Mouse (Mus musculus) heart, embryonic 12.5 days (tissue): ENCODE results near the gene Cit. TPM values are rescaled to one million over a fixed set of nuclear protein-coding genes. Genes with fewer than 3 reads are reported as not detected.

Experiments
- ATAC-seq: fragments of 200-750 bp; cut with Nextera tagmentation; 2 replicates; pipeline ENCODE4 v1.8.0; 2017; ENCODE audit warnings: moderate TSS enrichment, moderate library complexity; ENCODE audit not compliant: insufficient number of reproducible peaks, low FRiP score
- H3K27ac ChIP-seq: fragments of 300-500 bp; sonication (generic); 2 replicates; pipeline ENCODE4 v1.5.1; 2016; ENCODE audit warnings: mild to moderate bottlenecking, moderate library complexity; ENCODE audit not compliant: poor library complexity, severe bottlenecking
- H3K27me3 ChIP-seq: fragments of 300-500 bp; sonication (generic); replicated peaks from 2 replicates; pipeline ENCODE4 v1.6.1; 2016; ENCODE audit warnings: mild to moderate bottlenecking, moderate library complexity
- H3K36me3 ChIP-seq: fragments of 300-500 bp; sonication (generic); 2 replicates; pipeline ENCODE4 v1.6.1; 2016; ENCODE audit warnings: mild to moderate bottlenecking, moderate library complexity
- H3K4me1 ChIP-seq: fragments of 300-500 bp; sonication (generic); replicated peaks from 2 replicates; pipeline ENCODE4 v1.6.1; 2016; ENCODE audit warnings: mild to moderate bottlenecking
- H3K4me2 ChIP-seq: fragments of 300-500 bp; sonication (generic); 2 replicates; pipeline ENCODE4 v1.6.1; 2016; ENCODE audit warnings: mild to moderate bottlenecking, moderate library complexity
- H3K4me3 ChIP-seq: fragments of 300-500 bp; sonication (generic); 2 replicates; pipeline ENCODE4 v1.5.1; 2016; ENCODE audit warnings: mild to moderate bottlenecking
- H3K9ac ChIP-seq: fragments of 300-500 bp; sonication (generic); 2 replicates; pipeline ENCODE4 v1.6.1; 2016; ENCODE audit warnings: mild to moderate bottlenecking, moderate library complexity
- H3K9me3 ChIP-seq: fragments of 300-500 bp; sonication (generic); replicated peaks from 2 replicates; pipeline ENCODE4 v1.6.1; 2016; ENCODE audit warnings: mild to moderate bottlenecking, moderate library complexity
- WGBS: fragments of 180-500 bp; shearing (Covaris S2); methylation state at CpG from one replicate; pipeline ENCODE4 v1.1.7; 2016; 5-methylcytosine and 5-hydroxymethylcytosine counted together
- polyA plus RNA-seq: library from polyadenylated mRNA; unstranded; fragments of >200 nt; fragmentation: Nextera tagmentation; extraction: Ambion mirVana; gene quantifications from 2 replicates; pipeline ENCODE4 v1.2.1, GENCODE M21; 2016

Cit gene
- polyA plus RNA-seq, 1 experiment from 2014 or later: 28.5 TPM

DNA sequence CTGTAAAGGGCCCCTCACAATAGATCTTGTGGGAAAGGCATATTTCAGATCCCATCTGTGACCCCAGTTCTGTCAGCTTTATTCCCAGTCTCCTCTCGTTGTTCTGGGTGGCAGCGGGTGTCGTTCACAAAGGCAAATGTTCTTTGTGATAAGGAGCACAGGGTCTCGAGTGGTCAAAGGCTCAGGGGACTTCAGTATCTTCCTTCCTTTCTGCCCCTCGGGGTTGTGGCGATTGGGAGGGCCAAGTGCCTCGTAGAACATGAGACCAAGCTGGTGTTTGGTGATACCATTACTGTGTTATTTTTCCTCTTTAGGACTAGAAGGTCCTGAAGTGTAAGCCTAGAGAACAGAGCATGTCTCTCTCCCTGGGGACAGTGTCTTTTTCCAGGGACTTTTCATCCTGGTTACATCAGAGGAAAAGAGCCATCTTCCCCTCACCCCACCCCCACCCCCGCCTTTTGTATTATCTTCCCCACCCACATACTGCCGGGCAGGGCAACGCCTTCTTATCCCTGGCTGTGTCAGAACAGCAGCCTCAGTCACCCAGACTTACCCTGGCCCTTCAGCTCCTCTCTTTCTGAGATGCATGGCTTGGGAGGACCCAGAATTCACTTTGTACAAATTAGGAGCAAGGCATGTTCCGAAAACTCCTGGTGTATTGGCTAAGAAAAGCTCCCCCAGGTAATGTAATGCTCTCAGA, 99.9 kb downstream of the Cit start:
- ATAC-seq: peak; percentile 77
- peak overlapping the region; percentile 44 for H3K4me2 ChIP-seq
- no peak overlapping the region for H3K9ac ChIP-seq
- H3K9me3 ChIP-seq: 0 out of 2 replicates have a peak, but pooled peaks cover 6% of the 10 kb centered on the region
- H3K27ac ChIP-seq: no peak overlapping the region
- H3K4me1 ChIP-seq: 0 out of 2 replicates have a peak, but pooled peaks cover 4% of the 10 kb centered on the region
- peaks cover 88% of the 10 kb centered on the region for H3K36me3 ChIP-seq
- no peak overlapping the region for H3K4me3 ChIP-seq
- WGBS: 39% methylated on average over 11 of the region's 11 CpGs
- no peaks in the 10 kb centered on the region for H3K27me3 ChIP-seq

DNA sequence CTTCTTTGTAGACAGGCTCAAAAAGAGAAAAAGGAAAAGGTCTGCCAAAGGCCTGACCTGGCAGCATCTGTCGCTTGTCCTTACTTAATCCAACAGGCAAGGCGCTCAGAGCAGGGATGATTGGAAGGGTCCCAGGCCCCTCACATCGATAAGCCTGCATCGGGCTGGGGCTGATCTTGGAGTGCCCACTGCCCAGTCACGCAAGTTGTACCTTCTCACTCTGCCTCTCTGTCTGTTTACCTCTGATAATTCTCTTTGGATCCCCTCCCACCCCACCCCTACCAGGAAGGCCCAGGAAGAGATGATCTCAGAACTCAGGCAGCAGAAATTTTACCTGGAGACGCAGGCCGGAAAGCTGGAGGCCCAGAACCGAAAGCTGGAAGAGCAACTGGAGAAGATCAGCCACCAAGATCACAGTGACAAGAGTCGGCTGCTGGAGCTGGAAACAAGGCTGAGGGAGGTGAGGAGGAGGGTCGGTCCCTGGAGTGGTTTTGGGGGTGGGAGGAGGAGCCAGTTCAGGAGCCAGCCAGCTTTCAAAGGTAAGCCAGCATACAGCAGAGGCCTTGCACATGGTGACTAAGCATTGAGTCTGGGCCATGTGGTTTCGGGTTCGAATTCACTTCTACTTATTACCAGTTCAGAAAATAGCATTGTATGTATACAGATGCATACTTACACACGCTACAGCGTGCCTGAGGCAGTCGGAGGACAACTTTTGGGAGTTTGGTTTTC, 102.7 kb downstream of the Cit start:
- no peak overlapping the region for H3K27ac ChIP-seq
- no peaks in the 10 kb centered on the region for H3K27me3 ChIP-seq
- no peak overlapping the region for H3K9ac ChIP-seq
- 83% methylated on average over 15 of the region's 15 CpGs for WGBS
- H3K9me3 ChIP-seq: 0 out of 2 replicates have a peak, but pooled peaks cover 4% of the 10 kb centered on the region
- H3K36me3 ChIP-seq: peaks cover 90% of the 10 kb centered on the region
- peak overlapping the region; percentile 15 for H3K4me2 ChIP-seq
- ATAC-seq: peak; percentile 78
- 0 out of 2 replicates have a peak, but pooled peaks cover 4% of the 10 kb centered on the region for H3K4me1 ChIP-seq
- peak overlapping the region; percentile 8 for H3K4me3 ChIP-seq

GRCm38 (mm10) chr5:115950936-115951335, 105.9 kb downstream of the Cit start:
- Histone ChIP-seq H3K4me1 (no peaks in the 10 kb centered on the region), H3K4me2 (no peak overlapping the region), H3K9ac (no peak overlapping the region), H3K4me3 (no peak overlapping the region), H3K27me3 (no peaks in the 10 kb centered on the region), H3K9me3 (peaks cover 11% of the 10 kb centered on the region; the same call in 1 of the 2 replicates), H3K36me3 (peaks cover 92% of the 10 kb centered on the region), H3K27ac (no peak overlapping the region)
- no peak for ATAC-seq
- WGBS: 84% methylated on average over 7 of the region's 7 CpGs

DNA sequence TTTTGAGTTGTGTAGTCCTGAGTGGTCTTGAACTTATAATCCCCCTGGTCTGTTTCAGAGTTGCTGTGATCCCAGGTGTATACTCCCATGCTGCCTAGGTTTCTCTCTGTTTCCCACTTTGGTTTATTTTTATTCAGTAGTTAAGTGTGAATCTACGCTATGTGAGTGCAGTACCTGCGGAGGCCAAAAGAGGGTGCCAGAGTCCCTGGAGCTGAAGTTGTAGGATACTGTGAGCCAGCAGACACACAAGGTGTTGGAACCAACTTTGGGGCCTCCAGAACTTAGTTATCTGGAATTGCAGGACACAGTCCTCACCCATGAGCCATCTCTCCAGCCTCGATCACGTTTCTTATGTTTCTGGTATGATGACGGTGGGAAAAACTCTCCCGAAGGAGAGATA, 108.1 kb downstream of the Cit start:
- no peak for ATAC-seq
- Histone ChIP-seq H3K4me1 (no peaks in the 10 kb centered on the region), H3K27me3 (no peaks in the 10 kb centered on the region), H3K9ac (no peak overlapping the region), H3K36me3 (peaks cover 90% of the 10 kb centered on the region), H3K4me3 (no peak overlapping the region), H3K4me2 (no peak overlapping the region), H3K9me3 (peaks cover 23% of the 10 kb centered on the region; the same call in 1 of the 2 replicates), H3K27ac (no peak overlapping the region)
- WGBS: 94% methylated on average over 6 of the region's 6 CpGs

DNA sequence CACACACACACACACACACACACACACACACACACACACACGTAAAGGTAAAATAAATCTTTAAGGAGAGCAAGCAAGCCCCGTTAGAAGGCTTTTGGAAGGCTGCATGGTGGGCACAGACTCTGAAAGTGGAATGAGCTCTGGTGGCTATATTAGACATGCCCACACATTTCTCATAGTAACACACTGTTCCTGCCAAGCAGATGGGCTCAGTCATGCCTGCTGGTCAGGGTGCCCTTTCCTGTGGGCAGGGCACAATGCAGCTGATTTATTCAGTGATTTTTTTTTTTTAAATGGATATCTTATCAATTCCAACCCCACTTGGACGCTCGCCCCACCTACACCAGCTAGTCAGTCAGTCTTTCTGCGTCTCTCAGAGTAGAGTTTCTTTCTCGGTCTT, 109.0 kb downstream of the Cit start:
- no peak overlapping the region for H3K4me2 ChIP-seq
- no peak overlapping the region for H3K27ac ChIP-seq
- no peak for ATAC-seq
- WGBS: 90% methylated on average over 6 of the region's 6 CpGs
- H3K4me1 ChIP-seq: no peaks in the 10 kb centered on the region
- no peak overlapping the region for H3K4me3 ChIP-seq
- H3K9ac ChIP-seq: no peak overlapping the region
- H3K9me3 ChIP-seq: peaks cover 23% of the 10 kb centered on the region; the same call in 1 of the 2 replicates
- no peaks in the 10 kb centered on the region for H3K27me3 ChIP-seq
- H3K36me3 ChIP-seq: peaks cover 88% of the 10 kb centered on the region

GRCm38 (mm10) chr5:115954549-115954948, 109.5 kb downstream of the Cit start:
- peaks cover 23% of the 10 kb centered on the region; the same call in 1 of the 2 replicates for H3K9me3 ChIP-seq
- WGBS: 94% methylated on average over 14 of the region's 14 CpGs
- no peak overlapping the region for H3K27ac ChIP-seq
- no peaks in the 10 kb centered on the region for H3K4me1 ChIP-seq
- no peak overlapping the region for H3K9ac ChIP-seq
- ATAC-seq: no peak
- H3K4me2 ChIP-seq: no peak overlapping the region
- no peak overlapping the region for H3K4me3 ChIP-seq
- H3K36me3 ChIP-seq: peaks cover 88% of the 10 kb centered on the region
- H3K27me3 ChIP-seq: no peaks in the 10 kb centered on the region

- peaks cover 84% of the 10 kb centered on the region for H3K36me3 ChIP-seq
- 95% methylated on average over 14 of the region's 14 CpGs for WGBS
- no peak for ATAC-seq
- no peak overlapping the region for H3K4me2 ChIP-seq
- no peaks in the 10 kb centered on the region for H3K4me1 ChIP-seq
- H3K27ac ChIP-seq: no peak overlapping the region
- H3K9me3 ChIP-seq: peaks cover 23% of the 10 kb centered on the region; the same call in 1 of the 2 replicates
- no peak overlapping the region for H3K4me3 ChIP-seq
- no peaks in the 10 kb centered on the region for H3K27me3 ChIP-seq
- H3K9ac ChIP-seq: no peak overlapping the region
Measured at GRCm38 (mm10) chr5:115955131-115955530, 110.1 kb downstream of the Cit start.

DNA sequence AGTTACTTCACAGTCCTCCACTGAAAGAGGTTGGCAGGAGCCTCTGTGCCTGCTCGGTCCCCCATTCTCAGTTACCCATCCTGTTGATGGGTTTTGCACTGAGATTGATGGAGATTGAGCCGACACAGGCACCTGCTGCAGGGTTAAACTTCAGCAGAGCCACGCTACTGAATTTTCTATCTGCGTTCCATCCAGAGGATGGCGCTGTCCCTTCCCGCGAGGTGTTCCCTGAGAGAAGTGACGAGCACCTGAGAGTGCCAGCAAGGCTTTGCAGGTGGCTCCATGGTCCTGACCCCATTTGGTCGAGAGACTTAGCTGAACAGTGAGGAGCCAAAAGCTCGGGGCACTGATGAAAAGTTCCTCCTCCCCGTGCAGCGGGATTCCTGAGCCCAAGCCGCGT, 111.0 kb downstream of the Cit start:
- Histone ChIP-seq H3K4me3 (no peak overlapping the region), H3K9ac (no peak overlapping the region), H3K4me2 (no peak overlapping the region), H3K9me3 (peaks cover 23% of the 10 kb centered on the region; the same call in 1 of the 2 replicates), H3K27me3 (no peaks in the 10 kb centered on the region), H3K4me1 (no peaks in the 10 kb centered on the region), H3K27ac (no peak overlapping the region), H3K36me3 (peaks cover 75% of the 10 kb centered on the region)
- WGBS: 98% methylated on average over 14 of the region's 14 CpGs
- no peak for ATAC-seq

- Histone ChIP-seq H3K4me1 (no peaks in the 10 kb centered on the region), H3K27me3 (no peaks in the 10 kb centered on the region), H3K9me3 (peaks cover 22% of the 10 kb centered on the region; the same call in 1 of the 2 replicates), H3K4me3 (no peak overlapping the region), H3K27ac (no peak overlapping the region), H3K36me3 (peaks cover 68% of the 10 kb centered on the region), H3K4me2 (no peak overlapping the region), H3K9ac (no peak overlapping the region)
- 96% methylated on average over 6 of the region's 6 CpGs for WGBS
- ATAC-seq: no peak
Measured at GRCm38 (mm10) chr5:115957177-115957576, 112.1 kb downstream of the Cit start.

DNA sequence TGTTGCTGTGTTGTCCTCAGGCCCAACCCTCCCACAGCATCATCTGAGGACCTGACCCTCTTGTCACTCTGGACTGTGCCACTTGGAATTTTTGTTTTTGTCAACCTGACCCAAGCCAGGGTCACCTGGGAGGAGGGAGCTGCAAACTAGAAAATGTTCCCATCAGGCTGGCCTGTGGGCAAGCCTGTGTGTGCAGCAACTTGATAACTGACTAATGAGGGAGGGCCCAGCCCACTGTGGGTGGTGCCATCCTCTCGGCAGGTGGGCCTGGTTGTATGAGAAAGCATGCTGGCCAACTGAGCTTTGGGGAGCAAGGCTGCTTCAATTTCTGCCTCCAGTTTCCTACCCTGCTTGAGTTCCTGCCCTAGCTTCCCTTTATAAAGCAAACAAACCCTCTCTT, 113.3 kb downstream of the Cit start:
- 80% methylated on average over 1 of the region's 1 CpGs for WGBS
- Histone ChIP-seq H3K4me2 (no peak overlapping the region), H3K36me3 (peaks cover 65% of the 10 kb centered on the region), H3K27me3 (no peaks in the 10 kb centered on the region), H3K4me3 (no peak overlapping the region), H3K27ac (no peak overlapping the region), H3K9ac (no peak overlapping the region), H3K4me1 (no peaks in the 10 kb centered on the region), H3K9me3 (peaks cover 16% of the 10 kb centered on the region; the same call in 1 of the 2 replicates)
- ATAC-seq: no peak

DNA sequence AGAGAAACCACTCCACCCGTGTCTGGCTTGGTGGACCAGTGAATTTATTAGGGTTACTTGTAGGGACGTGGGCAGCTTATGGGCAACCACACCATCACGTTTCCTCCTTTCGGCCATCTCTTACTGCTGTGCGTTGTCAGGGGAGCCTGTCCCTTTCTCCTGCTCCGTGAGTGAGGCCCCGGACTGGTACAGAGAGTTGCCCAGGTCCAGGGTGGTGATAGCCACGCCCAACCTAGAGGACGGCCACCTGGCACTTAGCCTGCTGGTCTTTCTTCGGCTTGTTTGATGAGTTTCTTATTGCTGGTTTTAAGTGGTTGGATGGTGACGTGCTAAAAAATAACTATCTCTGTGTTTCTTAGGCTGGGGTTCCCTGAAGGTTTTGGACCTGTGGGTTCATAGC, 113.7 kb downstream of the Cit start:
- no peak overlapping the region for H3K27ac ChIP-seq
- peaks cover 12% of the 10 kb centered on the region; the same call in 1 of the 2 replicates for H3K9me3 ChIP-seq
- no peaks in the 10 kb centered on the region for H3K4me1 ChIP-seq
- 88% methylated on average over 11 of the region's 11 CpGs for WGBS
- H3K27me3 ChIP-seq: no peaks in the 10 kb centered on the region
- no peak overlapping the region for H3K4me2 ChIP-seq
- no peak for ATAC-seq
- no peak overlapping the region for H3K9ac ChIP-seq
- peaks cover 60% of the 10 kb centered on the region for H3K36me3 ChIP-seq
- H3K4me3 ChIP-seq: no peak overlapping the region
